Mouse (Mus musculus): ENCODE measurements around the gene Tceanc2.

- TF ChIP-seq POLR2A (IDR thresholded peaks at IDR 0.05; ENCODE audit: borderline replicate concordance, insufficient read depth, low read length), result no peak
- no peak for TF ChIP-seq CTCF (IDR thresholded peaks at IDR 0.05; ENCODE audit: borderline replicate concordance, insufficient read depth, low read depth, low read length)
Measured at GRCm38 (mm10) chr4:107221524-107221923, 42.6 kb upstream of the Tceanc2 start.

Measured in cerebellum, adult 2 months (tissue).